Mouse (Mus musculus) c-Kit-negative CD71-positive TER-119-positive erythroid progenitor cells, embryonic 14.5 days (primary cell): Measurements from ENCODE around the gene Yy2.

Experiments used
- DNase-seq: peaks from one replicate; pipeline ENCODE4 v3.0.0-alpha.2; 2013; ENCODE audit warnings: low read depth, low spot score

Gene Yy2

GRCm38 (mm10) chrX:157568840-157569239 is at the start of gene Yy2:
TSS of gene Yy2 (minus strand) at chrX:157568985.
- no peak for DNase-seq

- no peak for DNase-seq
These were observed 44.1 kb upstream of the Yy2 start for GRCm38 (mm10) chrX:157612894-157613293.

- DNase-seq = no peak
These were observed 32.7 kb upstream of the Yy2 start for GRCm38 (mm10) chrX:157601450-157601849.

GRCm38 (mm10) chrX:157598186-157598996 is 29.6 kb upstream of the Yy2 start, which contains the start of gene Mbtps2:
TSS of gene Mbtps2 (minus strand) at chrX:157598715.
- DNase-seq = peak; percentile 1

GRCm38 (mm10) chrX:157597585-157598185 is 28.9 kb upstream of the Yy2 start:
- DNase-seq = no peak

GRCm38 (mm10) chrX:157596802-157597201 is 28.0 kb upstream of the Yy2 start:
- no peak for DNase-seq

- DNase-seq = no peak
These were observed 27.1 kb upstream of the Yy2 start for GRCm38 (mm10) chrX:157595927-157596326.

GRCm38 (mm10) chrX:157594606-157595005 is 25.8 kb upstream of the Yy2 start:
- no peak for DNase-seq

- DNase-seq = no peak
These were observed 18.2 kb upstream of the Yy2 start for GRCm38 (mm10) chrX:157587001-157587400.

GRCm38 (mm10) chrX:157586397-157586796 is 17.6 kb upstream of the Yy2 start:
- no peak for DNase-seq

GRCm38 (mm10) chrX:157579108-157579614 is 10.4 kb upstream of the Yy2 start:
- no peak for DNase-seq

GRCm38 (mm10) chrX:157574683-157575082 is 5.9 kb upstream of the Yy2 start:
- DNase-seq = no peak

- DNase-seq = no peak
These were observed 5.0 kb downstream of the Yy2 start for GRCm38 (mm10) chrX:157563794-157564193.

GRCm38 (mm10) chrX:157547082-157547481 is 21.7 kb downstream of the Yy2 start:
- no peak for DNase-seq
